Mouse (Mus musculus) lung, adult 2 months (tissue): Measurements from ENCODE around the gene Vdac2. TPM values are rescaled to one million over a fixed set of nuclear protein-coding genes. Genes with fewer than 3 reads are reported as not detected.

Experiments
- DNase-seq: peaks from one replicate; pipeline ENCODE4 v3.0.0; 2022
- H3K4me1 ChIP-seq: fragments of 200-500 bp; 2 replicates; pipeline ENCODE4 v1.6.1; 2011; ENCODE audit warnings: low read length; ENCODE audit not compliant: control insufficient read depth, insufficient read depth
- H3K4me3 ChIP-seq: fragments of 200-500 bp; replicated peaks from 2 replicates; pipeline ENCODE3; 2011; ENCODE audit warnings: low read depth, mild to moderate bottlenecking, control low read depth, low read length; ENCODE audit errors: extremely low read depth
- CTCF ChIP-seq: fragments of 200-500 bp; IDR thresholded peaks from 2 replicates; pipeline ENCODE4 v1.5.1; 2011; ENCODE audit warnings: mild to moderate bottlenecking, low read length, control low read depth; ENCODE audit not compliant: insufficient read depth
- POLR2A ChIP-seq: fragments of 200-500 bp; IDR thresholded peaks from 2 replicates; pipeline ENCODE4 v1.6.1; 2011; ENCODE audit warnings: low read depth, mild to moderate bottlenecking, control low read depth, low read length, borderline replicate concordance; ENCODE audit errors: extremely low read depth
- WGBS: fragments of 180-500 bp; shearing (Covaris S2); methylation state at CpG from one replicate; pipeline ENCODE4 v1.1.7; 2018; 5-methylcytosine and 5-hydroxymethylcytosine counted together
- polyA plus RNA-seq: library from polyadenylated mRNA; depleted of rRNA; stranded (reverse); fragments of >200 nt; gene quantifications from 2 replicates; pipeline ENCODE4 v1.2.3, GENCODE M21; 2012; rRNA removed

The Vdac2 gene
- 95.7 and 96.6 TPM in 2 replicates for polyA plus RNA-seq

GRCm38 (mm10) chr14:21824938-21825337 lies at the start of gene Vdac2:
TSS of gene Vdac2 (plus strand) at chr14:21825238.
- no peak within 1 kb of the TSS for H3K4me3 ChIP-seq
- 64% methylated on average over 2 of the region's 2 CpGs for WGBS
- H3K4me1 ChIP-seq = peaks cover 5% of the 10 kb centered on the region; the same call in 1 of the 2 replicates
- TF ChIP-seq POLR2A = no peak
- TF ChIP-seq CTCF = no peak
- no peak for DNase-seq

DNA sequence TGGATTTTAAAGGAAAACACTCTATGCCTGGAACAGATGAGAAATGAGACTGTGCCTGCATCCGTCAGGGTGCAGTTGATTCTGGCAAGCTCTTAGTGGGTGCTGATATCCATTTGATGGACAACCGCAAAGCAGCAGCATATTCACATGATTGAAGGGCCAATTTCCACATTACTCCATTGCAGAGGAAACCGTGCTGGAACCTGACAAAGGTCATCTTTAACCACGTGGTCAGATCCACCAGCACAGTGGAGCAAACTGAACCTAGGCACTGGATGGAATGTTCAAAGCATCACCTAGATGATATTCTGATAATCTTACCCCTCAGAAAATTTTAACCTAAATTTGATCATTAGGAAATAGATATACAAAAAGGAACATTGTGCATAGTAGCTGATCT lies 48.8 kb upstream of the Vdac2 start:
- no peaks in the 10 kb centered on the region for H3K4me1 ChIP-seq
- DNase-seq = no peak
- no peak overlapping the region for H3K4me3 ChIP-seq
- TF ChIP-seq POLR2A = no peak
- TF ChIP-seq CTCF = no peak
- 88% methylated on average over 4 of the region's 4 CpGs for WGBS

- WGBS = 82% methylated on average over 4 of the region's 4 CpGs
- DNase-seq = no peak
- no peaks in the 10 kb centered on the region for H3K4me1 ChIP-seq
Measured at GRCm38 (mm10) chr14:21786500-21786899, 38.5 kb upstream of the Vdac2 start.

GRCm38 (mm10) chr14:21787374-21787773 lies 37.7 kb upstream of the Vdac2 start:
- TF ChIP-seq POLR2A = no peak
- no peak for TF ChIP-seq CTCF
- no peaks in the 10 kb centered on the region for H3K4me1 ChIP-seq
- no peak overlapping the region for H3K4me3 ChIP-seq
- WGBS = 82% methylated on average over 3 of the region's 3 CpGs
- no peak for DNase-seq

More at GRCm38 (mm10) chr14:21786500-21786899, 38.5 kb upstream of the Vdac2 start:
- H3K4me3 ChIP-seq = no peak overlapping the region
- TF ChIP-seq CTCF (no peak), POLR2A (no peak)

- WGBS = 80% methylated on average over 5 of the region's 5 CpGs
- Histone ChIP-seq H3K4me3 (no peak overlapping the region), H3K4me1 (no peaks in the 10 kb centered on the region)
- TF ChIP-seq POLR2A (no peak), CTCF (no peak)
- no peak for DNase-seq
Measured at GRCm38 (mm10) chr14:21788121-21788520, 36.9 kb upstream of the Vdac2 start.

GRCm38 (mm10) chr14:21790585-21791251 lies 34.3 kb upstream of the Vdac2 start:
- DNase-seq = no peak
- no peak for TF ChIP-seq CTCF
- TF ChIP-seq POLR2A = no peak
- Histone ChIP-seq H3K4me1 (no peaks in the 10 kb centered on the region), H3K4me3 (no peak overlapping the region)
- 87% methylated on average over 9 of the region's 9 CpGs for WGBS

GRCm38 (mm10) chr14:21791722-21792121 lies 33.3 kb upstream of the Vdac2 start:
- 89% methylated on average over 4 of the region's 4 CpGs for WGBS
- no peak for DNase-seq
- no peaks in the 10 kb centered on the region for H3K4me1 ChIP-seq
- no peak overlapping the region for H3K4me3 ChIP-seq
- no peak for TF ChIP-seq POLR2A
- no peak for TF ChIP-seq CTCF

- TF ChIP-seq POLR2A (no peak), CTCF (no peak)
- Histone ChIP-seq H3K4me3 (no peak overlapping the region), H3K4me1 (no peaks in the 10 kb centered on the region)
- WGBS = 91% methylated on average over 6 of the region's 6 CpGs
- no peak for DNase-seq
Measured at GRCm38 (mm10) chr14:21792250-21792649, 32.8 kb upstream of the Vdac2 start.

GRCm38 (mm10) chr14:21800641-21801040 lies 24.4 kb upstream of the Vdac2 start:
- 89% methylated on average over 4 of the region's 4 CpGs for WGBS

DNA sequence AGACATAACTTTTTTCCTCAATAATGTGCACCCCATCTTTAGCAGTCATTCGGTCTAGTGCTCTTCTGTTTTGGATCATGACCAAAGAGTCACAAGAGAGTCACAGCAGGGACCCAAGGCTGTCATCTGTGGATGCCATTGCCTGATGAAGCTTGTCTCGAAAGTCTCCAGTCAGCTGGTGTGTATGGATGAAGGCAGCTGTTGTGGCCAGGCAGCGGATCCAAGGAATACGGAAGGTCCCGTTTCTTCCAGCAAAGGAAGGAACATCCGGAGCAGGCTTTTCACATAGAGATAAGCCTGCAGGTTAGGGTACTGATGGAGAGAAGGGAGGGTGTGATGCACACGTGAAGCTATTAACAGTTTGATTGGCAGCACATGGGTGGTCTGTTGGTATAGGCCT lies 23.4 kb upstream of the Vdac2 start:
- 67% methylated on average over 7 of the region's 7 CpGs for WGBS
- H3K4me1 ChIP-seq = no peaks in the 10 kb centered on the region

More at GRCm38 (mm10) chr14:21800641-21801040, 24.4 kb upstream of the Vdac2 start:
- no peak for DNase-seq
- TF ChIP-seq CTCF (no peak), POLR2A (no peak)
- Histone ChIP-seq H3K4me3 (no peak overlapping the region), H3K4me1 (no peaks in the 10 kb centered on the region)

More for the DNA sequence above, 23.4 kb upstream of the Vdac2 start:
- no peak overlapping the region for H3K4me3 ChIP-seq
- no peak for DNase-seq
- TF ChIP-seq POLR2A = no peak
